Mouse (Mus musculus): ENCODE data around the gene Psme4. TPM values are rescaled to one million over a fixed set of nuclear protein-coding genes. Genes with fewer than 3 reads are reported as not detected.

Psme4 gene
- polyA plus RNA-seq, 1 experiment, result 38.2 TPM

Other genes with a start within 250 kb of the Psme4 start
- 41.8 and 54.5 TPM in 2 replicates for gene Acyp2, start 122.1 kb upstream of the Psme4 start, polyA plus RNA-seq (2012; rRNA removed)
- 10.8 and 11.2 TPM in 2 replicates for gene Gpr75, start 113.6 kb downstream of the Psme4 start, polyA plus RNA-seq (2012; rRNA removed)
- 9.1 and 10.5 TPM in 2 replicates for gene Asb3, start 113.7 kb downstream of the Psme4 start, polyA plus RNA-seq (2012; rRNA removed)
- 32.3 and 41.2 TPM in 2 replicates for gene Erlec1, start 182.6 kb downstream of the Psme4 start, polyA plus RNA-seq (2012; rRNA removed)
- 11.6 and 12.0 TPM in 2 replicates for gene Chac2, start 214.6 kb downstream of the Psme4 start, polyA plus RNA-seq (2012; rRNA removed)